Mouse (Mus musculus): Measurements from ENCODE around the gene Abcf1.
A peak's percentile ranks its signal among the peaks of the same experiment; 100 is the strongest.
"Not testable (repeated sequence)": the region's sequence is repeated elsewhere in the genome, so short reads cannot be mapped to it uniquely, and the experiment has no call there.

Gene Abcf1

DNA sequence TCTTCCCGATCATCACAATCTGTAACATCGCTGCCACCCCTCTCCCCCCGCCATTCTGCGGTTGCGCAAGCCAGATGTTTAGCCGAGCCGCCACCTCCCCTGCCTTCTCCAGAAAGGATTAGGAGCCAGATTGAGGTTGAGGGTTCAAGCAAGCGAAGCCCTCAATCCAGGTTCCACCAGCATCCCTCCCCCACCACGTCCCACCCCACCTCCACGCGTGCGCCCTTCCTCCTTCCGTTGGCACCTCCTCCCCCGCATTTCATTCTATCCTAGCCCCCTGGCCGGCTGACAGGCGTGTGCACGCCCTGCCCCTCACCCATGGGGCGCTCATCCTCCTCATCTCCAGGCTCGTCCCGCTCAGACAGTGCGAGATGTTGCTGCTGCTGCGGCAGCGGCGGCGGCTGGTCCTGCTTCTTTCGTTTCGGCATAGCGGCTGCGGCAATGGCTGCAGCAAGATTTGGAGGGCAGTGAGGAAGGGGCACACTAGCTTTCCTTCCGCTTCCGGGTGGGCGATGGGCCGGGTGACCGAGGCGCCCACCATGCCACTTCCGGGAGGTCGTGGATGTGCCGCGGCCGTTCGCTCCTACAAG is 9.3 kb upstream of the Abcf1 start:
- no peak for DNase-seq

DNA sequence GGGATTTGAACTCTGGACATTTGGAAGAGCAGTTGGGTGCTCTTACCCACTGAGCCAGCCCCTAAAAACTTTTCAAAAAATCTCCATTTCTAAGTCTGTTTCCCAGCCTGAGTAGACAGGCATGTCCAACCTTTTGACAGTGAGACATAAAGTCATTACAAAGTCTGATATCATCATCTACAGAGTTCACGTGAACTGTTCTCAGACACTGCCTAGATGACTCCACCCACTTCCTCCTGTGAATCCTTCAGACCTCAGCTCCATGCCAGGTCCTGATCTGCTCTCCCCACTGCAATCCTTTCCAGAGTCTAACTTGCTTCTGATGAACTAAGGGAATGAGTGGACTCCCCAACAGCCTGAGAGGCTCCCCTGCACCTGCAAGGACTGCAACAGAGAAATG is 2.6 kb upstream of the Abcf1 start:
- no peak for DNase-seq

DNA sequence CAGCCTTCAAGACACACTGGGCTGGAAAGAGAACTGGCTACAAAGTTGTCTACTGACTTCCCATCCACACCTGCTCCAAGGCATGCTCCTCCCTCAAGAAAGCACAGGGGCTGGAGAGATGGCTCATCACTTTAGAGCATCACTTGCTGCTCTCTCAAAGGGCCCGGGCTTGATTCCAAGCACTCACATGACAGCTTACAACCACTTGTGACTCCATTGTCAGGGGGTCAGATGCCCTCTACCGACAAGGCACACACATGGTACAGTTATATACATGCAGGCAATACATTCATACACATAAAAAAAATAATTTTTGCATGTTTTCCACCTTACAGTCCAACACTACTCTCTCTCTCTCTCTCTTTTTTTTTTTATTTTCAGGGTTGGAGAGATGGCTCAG is 1.9 kb downstream of the Abcf1 start:
- DNase-seq, result peak; percentile 35

DNA sequence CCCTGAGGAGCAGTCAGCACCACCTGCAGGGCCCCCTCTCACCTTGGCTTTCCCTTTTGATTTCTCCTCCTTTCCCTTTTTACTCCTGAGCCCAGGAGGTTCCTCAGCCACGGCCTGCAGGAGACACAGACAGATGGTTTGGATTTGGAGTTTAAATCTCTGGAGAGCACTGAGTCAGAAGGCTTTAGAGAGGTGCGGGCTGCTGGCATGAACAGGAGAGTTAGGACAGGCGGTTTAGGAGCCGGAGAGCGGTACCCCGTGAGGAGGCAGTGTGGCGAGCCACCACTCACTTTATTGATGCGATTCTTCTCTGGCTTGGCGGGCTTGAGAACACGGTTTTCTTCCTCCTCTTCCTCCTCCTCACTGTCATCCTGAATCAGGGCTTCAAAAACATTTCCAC is 6.3 kb downstream of the Abcf1 start:
- no peak for DNase-seq

DNA sequence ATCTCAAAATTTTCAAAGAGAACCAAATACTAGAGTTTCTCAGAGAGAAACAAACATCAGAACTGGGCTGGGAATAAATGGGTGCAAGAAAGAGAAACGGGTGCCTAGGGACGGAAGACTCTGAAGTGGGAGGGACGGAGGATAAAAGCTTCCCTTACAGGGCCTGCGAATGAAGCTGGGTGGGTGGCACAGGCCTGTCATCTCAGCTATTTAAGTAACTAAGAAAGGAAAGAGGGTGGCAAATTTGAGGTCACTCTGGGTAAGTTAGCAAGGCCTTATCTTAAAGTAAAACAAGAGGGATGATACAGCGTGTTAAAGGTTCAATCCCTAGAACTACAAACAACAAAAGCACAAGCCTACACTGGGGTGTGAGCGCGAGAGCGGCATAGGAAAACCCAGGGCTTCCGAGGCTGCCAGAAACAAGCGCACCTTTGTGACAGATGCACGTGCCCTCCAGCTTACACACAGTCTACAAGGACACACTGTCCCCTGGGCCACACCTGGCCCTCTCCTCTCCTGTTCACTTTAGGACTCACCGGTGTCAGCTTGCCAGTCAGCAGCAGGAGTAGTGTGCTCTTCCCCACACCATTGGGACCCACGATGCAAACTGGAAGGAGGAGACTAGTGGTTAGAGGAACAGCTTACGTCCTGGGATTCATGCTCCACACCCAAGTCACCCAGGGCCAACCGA is 10.9 kb downstream of the Abcf1 start:
- no peak for DNase-seq

DNA sequence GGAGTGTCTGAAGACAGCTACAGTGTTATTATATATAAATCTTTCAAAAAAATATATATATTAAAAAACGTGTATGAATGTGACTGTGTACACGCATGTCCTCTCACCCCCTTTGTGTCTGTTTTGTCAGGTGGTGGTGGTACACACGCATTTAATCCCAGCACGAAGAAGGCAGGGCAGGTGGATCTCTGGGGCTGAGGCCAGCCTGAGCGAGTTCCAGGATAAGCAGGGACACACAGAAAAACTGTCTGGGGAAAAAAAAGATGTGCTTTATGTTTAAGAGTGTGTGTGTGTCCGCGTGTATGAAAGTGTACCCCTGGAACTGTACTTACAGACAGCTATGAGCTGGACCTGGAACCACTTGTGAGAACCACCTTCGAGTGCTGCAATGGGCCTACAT is 14.9 kb downstream of the Abcf1 start:
- no peak for DNase-seq

DNA sequence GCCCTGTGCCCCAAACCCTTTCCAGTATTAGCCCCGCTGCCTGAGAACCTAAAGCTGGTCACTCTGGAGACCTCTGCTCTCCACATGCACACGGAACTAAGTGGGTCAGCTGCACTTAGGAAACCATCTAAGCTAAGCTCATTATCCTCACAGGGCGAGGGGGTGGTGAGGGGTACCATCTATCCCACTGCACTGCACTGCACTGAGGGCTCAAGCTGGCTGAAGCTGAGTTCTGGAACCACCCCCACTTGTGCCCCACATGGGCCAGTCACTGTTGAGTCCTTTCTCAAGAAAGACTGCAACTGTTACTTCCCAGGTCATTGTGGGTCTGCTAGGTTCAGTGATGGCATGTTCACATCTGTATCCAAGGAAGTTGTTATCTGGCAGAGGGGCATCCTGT is 17.0 kb downstream of the Abcf1 start:
- DNase-seq, result not testable (repeated sequence)

DNA sequence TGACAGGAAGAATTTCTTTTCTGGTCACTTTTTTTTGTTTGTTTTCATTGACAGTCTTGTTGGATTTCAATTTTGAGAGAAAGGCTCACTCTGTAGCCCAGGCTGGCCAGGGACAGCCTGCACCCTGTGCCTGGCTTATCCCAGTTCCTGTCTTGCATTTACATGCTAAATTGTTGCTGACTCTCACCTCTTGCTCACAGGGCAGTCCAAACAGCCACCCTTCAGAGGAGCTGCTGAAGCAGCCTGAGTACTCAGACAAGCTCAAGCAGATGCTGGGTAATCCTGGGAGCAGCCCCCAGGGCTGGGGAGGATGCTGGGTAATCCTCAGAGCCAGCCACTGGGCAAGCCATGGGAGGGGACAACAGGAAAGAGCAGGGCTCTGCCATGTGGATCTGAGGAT is 18.6 kb downstream of the Abcf1 start:
- not testable (repeated sequence) for DNase-seq

DNA sequence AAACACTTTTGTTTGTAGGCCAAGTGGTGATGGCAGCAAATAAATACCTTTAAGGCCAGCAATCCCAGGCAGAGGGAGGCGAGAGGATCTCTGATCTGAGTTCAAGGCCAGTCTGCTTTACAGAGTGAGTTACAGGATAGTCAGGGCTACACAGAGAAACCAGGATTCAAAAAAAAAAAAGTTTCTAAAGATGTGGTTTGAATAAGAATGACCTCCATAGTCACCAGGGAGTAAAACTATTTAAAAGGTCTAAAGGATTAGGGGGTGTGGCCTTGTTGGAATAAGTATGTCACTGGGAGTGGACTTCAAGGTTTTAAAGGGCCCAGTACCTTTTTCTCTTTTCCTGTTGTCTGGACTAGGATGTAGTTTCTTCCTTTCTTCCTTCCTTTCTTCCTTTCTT is 29.6 kb downstream of the Abcf1 start:
- DNase-seq, result no peak

DNA sequence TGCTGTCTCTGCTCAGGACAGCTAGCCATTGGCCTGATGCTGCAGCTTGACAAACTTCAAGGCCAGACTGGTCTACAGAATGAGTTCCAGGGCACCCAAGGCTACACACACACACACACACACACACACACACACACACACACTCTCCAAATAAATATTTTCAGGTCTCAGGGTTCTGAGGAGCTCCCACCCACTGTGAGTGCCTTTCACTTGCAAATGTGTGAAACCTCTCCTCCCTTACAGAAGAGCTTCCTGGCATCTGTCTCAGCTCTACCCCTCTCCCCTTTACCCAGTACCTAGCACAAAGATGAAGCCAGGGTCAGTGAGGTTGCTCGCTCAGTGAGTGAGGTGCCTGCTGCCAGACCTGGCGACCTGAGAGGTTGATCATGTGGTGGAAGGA is 30.5 kb downstream of the Abcf1 start:
- DNase-seq, result no peak

DNA sequence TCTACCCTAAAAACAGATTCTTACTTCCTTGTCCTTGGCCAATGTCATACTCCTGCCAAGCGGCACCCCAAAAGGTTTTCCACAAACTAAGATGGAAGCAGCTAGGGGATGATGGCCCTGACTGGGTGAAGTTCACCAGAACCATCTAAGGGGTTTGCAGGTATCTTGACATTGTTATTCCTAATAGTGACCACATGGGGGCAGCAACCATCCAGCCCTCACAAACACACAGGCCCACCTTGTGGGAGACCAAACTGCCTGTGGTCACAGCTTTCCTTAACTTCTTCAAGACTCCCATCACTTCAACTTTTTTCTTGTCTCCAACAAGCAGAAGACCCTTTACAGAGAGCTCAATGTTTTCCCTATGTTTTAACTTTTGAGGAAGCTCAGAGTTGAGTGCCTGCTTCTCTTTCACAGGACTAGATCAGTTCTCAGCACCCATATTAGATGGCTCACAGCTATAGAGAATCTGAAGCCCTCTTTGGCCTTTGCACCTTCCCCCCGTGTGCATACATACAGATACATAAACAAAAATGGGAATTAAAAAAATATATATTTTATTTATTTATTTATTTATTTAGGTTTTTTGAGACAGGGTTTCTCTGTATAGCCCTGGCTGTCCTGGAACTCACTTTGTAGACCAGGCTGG is 31.7 kb downstream of the Abcf1 start:
- peak; percentile 48 for DNase-seq

DNA sequence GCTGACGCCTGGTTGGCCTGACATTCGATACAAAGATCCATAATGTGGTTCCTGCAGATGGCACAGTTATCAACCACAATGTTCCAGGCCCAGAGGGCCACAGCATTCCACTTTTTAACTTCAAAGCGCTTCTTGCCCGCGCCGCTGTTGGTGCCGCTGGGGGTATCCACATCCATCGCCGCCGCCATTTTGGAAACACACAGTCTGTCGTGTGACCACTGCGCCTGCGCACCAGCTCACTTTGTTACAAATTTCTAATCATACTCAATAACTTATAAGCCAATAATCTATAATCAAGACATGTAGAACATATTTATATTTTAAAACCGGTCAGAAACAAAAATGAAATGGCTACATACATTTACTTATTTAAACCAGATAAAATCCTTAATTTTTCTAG is 33.8 kb downstream of the Abcf1 start:
- not testable (repeated sequence) for DNase-seq

DNA sequence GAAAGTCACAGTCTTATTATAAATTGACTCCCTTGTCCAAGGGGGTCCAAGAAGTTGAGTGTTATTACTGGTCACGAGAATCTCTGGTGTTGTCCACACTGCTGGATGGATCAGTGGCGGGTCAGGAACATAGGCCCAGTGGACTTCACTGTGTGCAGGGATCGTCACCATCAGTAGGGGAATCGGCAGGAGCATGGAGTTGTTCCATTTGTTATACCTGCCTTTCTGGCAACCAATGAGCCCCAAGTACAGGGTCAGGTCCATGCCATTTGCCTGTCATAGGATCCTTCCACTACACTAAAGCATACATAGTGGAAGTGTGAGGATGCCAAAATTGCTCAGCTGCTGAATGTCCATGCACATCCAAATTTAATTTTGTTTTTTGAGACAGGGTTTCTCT is 37.0 kb downstream of the Abcf1 start:
- no peak for DNase-seq

DNA sequence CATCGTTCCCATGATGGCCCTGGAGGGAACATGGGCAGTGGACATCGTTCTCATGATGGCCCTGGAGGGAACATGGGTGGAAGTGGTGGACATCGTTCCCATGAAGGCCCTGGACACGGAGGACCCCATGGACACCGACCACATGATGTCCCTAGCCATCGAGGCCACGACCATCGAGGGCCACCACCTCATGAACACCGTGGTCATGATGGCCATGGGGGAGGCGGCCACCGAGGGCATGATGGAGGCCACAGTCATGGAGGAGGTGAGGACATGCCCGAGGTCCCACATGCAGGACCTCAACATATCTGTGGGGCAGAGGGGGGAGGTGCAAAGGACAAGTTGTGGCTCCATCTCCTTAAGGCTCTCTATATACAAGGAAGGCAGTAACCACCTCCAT is 38.9 kb downstream of the Abcf1 start:
- DNase-seq, result peak; percentile 9

DNA sequence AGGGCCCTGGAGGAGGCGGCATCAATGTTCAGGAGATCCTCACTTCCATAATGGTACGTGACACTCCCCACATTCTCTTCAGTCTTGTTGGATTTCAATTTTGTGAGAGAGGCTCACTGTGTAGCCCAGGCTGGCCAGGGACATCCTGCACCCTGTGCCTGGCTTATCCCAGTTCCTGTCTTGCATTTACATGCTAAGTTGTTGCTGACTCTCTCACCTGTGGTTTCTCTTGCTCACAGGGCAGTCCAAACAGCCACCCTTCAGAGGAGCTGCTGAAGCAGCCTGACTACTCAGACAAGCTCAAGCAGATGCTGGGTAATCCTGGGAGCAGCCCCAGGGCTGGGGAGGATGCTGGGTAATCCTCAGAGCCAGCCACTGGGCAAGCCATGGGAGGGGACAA is 40.0 kb downstream of the Abcf1 start:
- peak; percentile 1 for DNase-seq

DNA sequence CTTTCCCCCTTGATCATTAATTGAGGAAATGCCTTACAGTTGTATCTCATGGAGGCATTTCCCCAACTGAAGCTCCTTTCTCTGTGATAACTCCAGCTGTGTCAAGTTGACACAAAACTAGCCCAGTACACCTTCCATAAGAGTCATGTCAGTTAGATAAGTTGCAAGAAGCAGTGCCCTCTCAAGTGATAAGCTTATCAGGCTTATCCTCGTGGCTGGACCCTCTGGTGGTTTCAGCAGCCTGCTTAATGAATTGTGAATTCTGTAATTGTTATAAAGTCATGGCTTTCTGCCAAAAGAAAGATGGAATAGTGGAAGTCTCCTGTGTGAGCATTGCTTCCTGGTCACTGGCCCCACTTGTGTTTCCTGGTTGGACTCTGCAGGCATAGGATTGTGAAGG is 42.1 kb downstream of the Abcf1 start:
- peak; percentile 1 for DNase-seq

DNA sequence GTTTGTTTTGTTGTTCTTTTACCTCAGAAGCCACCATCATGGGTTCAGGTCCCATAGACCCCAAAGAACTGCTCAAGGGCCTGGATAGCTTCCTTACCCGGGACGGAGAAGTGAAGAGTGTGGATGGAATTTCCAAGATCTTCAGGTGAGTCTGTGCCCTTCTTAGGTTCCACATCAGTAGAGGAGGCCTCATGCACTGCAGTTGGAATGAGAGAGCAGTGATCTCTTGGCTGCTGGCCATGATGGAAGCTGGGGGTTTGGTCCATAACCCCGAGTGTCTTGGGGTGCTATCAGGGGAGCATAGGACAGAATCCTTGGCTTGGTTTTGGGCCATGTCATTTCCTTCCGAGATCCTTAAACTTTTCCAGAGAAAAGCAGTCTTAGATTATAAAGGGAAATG is 46.3 kb downstream of the Abcf1 start:
- peak; percentile 31 for DNase-seq

DNA sequence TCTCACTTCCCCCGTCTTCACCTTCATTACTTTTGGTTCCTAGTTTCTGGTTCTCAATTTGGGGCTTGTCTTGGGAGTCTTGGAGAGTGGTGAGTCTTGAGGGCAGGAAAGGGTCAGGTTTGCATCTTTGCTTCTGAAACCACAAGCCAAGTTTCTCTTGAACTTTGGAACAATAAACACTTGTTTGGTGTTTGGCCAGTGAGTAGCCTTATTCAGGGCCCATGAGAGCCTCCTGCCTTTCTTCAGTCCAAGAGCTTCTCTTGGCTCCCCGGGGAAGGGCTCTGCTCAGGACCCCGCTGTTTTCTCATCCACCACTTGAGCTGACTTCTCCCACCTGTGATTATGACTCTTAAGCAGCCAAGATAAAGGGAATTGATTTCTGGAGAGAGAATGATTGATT is 47.0 kb downstream of the Abcf1 start:
- DNase-seq, result peak; percentile 29

DNA sequence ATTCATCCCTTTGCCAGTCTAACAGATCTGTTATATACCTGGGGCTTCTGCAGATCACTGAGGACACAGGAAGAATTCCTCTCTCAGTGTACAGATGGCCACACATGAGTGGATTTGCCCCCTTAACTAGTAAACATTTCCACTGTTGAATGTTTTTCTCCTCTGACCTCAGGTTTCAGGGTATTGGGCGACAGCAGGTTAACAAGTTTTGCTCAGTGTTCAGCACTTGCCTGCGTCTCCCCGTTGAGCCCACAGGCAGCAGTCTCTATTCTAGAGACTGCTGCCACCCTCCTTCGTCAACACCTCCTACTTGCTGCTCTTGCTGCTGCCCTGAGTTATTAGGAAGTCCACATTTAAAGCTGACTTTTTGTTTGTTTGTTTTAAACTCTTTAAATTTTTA is 47.9 kb downstream of the Abcf1 start:
- DNase-seq, result peak; percentile 5

DNA sequence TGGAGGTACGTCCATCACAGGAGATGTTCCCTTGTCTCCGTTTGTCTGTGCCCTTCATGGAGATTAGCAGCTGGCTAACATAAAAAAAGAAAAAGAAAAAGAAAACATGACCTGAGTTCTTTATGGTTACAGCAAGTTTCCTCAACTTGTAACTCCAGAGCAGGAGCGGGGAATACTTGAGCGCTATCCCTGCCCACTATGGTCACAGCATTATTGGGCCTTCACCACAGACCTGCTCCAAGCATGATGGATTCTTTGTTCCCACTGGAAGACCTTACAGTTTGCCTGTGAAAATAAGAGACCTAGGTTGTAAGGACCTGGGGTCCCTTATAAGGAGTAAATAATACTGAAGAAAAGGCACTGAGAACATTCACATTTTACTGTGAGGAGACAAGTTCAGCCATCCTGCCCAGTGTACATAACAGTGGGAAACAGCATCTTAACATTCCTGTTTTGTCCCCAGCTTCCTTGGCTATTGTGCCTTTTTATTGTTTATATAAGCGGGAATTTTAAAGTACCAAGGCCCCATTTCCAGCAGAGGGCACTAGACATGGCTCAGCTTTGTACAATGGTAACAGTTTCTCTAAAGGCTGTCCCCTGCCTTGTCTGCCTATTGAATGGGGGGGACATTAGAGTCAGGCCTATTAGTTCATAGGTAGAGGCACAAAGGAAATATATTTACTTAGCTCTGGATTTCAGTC is 48.5 kb downstream of the Abcf1 start:
- peak; percentile 58 for DNase-seq

DNA sequence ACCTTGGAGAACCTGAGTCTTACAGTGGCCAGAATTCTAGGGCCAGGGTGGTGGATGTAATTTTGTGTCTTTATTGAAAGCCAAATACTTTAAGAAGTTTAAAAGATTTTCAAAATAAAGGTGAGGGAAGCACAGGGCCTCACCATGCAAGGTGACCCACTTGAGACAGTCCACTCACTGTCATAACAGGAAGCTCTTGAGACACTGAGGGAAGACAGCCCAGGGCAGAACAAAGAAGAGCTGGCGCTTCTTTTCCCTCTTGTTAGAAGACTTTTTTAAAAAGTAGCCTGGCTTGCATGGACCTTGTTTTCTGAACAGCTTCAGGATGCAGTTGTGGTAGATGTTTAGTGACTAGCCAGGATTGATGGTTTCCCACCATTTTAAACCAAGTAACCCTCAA is 49.2 kb downstream of the Abcf1 start:
- no peak for DNase-seq

DNA sequence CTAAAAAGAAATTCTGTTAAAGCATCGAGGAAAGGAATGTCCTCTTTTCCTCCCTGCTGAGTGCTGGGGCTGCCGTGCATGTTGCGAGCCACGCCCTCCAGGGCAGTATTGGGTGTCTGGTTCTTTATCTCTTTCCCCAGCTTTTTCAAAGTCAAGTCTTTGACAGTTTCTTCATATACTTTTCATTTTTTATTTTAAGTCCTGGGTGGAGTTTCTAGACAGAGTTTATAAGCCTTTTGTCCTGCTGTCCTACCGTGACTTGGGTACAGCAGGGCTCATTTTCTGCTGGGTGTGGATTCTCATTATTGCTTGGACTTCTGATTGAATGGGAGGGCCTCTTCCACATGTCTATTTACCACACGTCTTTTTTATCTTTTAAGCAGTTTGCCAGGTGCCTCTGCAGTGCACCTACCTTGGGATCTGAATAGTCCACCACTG is 49.7 kb downstream of the Abcf1 start:
- peak; percentile 54 for DNase-seq

DNA sequence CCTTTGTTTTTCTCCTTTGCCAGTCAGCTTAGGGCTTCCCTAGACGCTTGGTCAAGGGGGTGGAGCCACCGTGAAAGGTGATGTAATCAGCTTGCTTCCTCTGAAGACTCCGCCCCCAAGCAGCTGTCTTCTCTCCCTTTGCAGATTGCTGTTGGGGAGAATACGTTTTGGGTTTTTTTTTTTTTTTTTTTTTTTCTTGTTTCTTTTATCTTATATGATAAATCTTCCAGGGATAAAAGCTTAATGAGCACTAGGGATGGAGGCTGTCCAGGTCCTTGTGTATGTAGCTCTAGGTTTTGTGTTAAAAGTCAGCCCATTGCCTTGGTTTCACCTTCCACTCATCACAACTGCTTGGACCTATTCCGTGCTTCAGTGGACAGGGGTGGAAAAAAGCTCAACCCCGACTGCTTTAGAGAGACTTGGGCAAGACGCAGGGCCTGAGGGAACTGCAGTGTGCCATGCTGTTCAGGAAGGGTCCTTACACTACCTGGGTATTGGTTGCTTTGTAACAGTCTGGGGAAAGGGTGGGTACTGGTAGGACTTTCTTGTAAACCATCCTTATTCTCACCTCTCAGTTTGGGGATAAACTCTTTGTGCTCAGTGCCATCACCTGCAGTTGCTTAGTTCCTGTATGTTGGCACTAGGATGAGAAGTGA is 50.4 kb downstream of the Abcf1 start:
- peak; percentile 98 for DNase-seq
